Mouse (Mus musculus) gastrocnemius, postnatal 10 days (tissue): Measurements from ENCODE around the gene Pla2g2e. TPM values are rescaled to one million over a fixed set of nuclear protein-coding genes. Genes with fewer than 3 reads are reported as not detected.
"Not testable (repeated sequence)": the region's sequence is repeated elsewhere in the genome, so short reads cannot be mapped to it uniquely, and the experiment has no call there.

Experiments
- DNase-seq: peaks from one replicate; pipeline ENCODE4 v3.0.0; 2021; ENCODE audit warnings: mixed read lengths
- long read RNA-seq, 2 experiments: library from polyadenylated mRNA; stranded (forward); transcript quantifications; one replicate each; pipeline ENCODE4 v2.0.0; 2021
- total RNA-seq, 2 experiments: library from RNA; stranded (reverse); gene quantifications; 2 replicates each; pipeline ENCODE4 v1.2.3; 2021

Pla2g2e gene
- total RNA-seq, result not detected
- long read RNA-seq, experiment 1, result 0 reads
- long read RNA-seq, experiment 2, result 0 reads

GRCm38 (mm10) chr4:138877731-138878130 lies at the start of gene Pla2g2e:
Gene Pla2g2e, plus strand, starts transcription at chr4:138877942.
- no peak for DNase-seq

- no peak for DNase-seq
Observed at GRCm38 (mm10) chr4:138839806-138840205, 37.9 kb upstream of the Pla2g2e start.

- DNase-seq, result no peak
Observed at GRCm38 (mm10) chr4:138840726-138841125, 37.0 kb upstream of the Pla2g2e start.

GRCm38 (mm10) chr4:138841386-138841785 lies 36.4 kb upstream of the Pla2g2e start:
- DNase-seq, result no peak

GRCm38 (mm10) chr4:138851463-138851862 lies 26.3 kb upstream of the Pla2g2e start:
- DNase-seq, result peak; percentile 75

- DNase-seq, result no peak
Observed at GRCm38 (mm10) chr4:138852961-138853360, 24.8 kb upstream of the Pla2g2e start.

- no peak for DNase-seq
Observed at GRCm38 (mm10) chr4:138855092-138855632, 22.6 kb upstream of the Pla2g2e start.

GRCm38 (mm10) chr4:138856491-138856890 lies 21.3 kb upstream of the Pla2g2e start:
- peak; percentile 59 for DNase-seq

GRCm38 (mm10) chr4:138857576-138857975 lies 20.2 kb upstream of the Pla2g2e start:
- DNase-seq, result no peak

- DNase-seq, result no peak
Observed at GRCm38 (mm10) chr4:138858446-138858845, 19.3 kb upstream of the Pla2g2e start.

- no peak for DNase-seq
Observed at GRCm38 (mm10) chr4:138859245-138859644, 18.5 kb upstream of the Pla2g2e start.

GRCm38 (mm10) chr4:138859728-138860127 lies 18.0 kb upstream of the Pla2g2e start:
- DNase-seq, result peak; percentile 78

GRCm38 (mm10) chr4:138863344-138863998 lies 14.3 kb upstream of the Pla2g2e start, which contains the start of gene Pla2g5:
Gene Pla2g5, minus strand, starts transcription at chr4:138863482.
- DNase-seq, result no peak

- DNase-seq, result no peak
Observed at GRCm38 (mm10) chr4:138865092-138865491, 12.7 kb upstream of the Pla2g2e start.

GRCm38 (mm10) chr4:138865991-138866390 lies 11.8 kb upstream of the Pla2g2e start:
- no peak for DNase-seq

GRCm38 (mm10) chr4:138866413-138866812 lies 11.3 kb upstream of the Pla2g2e start:
- peak; percentile 73 for DNase-seq

- DNase-seq, result no peak
Observed at GRCm38 (mm10) chr4:138868666-138869065, 9.1 kb upstream of the Pla2g2e start.

- no peak for DNase-seq
Observed at GRCm38 (mm10) chr4:138873864-138874263, 3.9 kb upstream of the Pla2g2e start, which contains the start of gene Gm13030. Gene Gm13030, minus strand, starts transcription at chr4:138873964.

- DNase-seq, result not testable (repeated sequence)
Observed at GRCm38 (mm10) chr4:138875275-138875674, 2.5 kb upstream of the Pla2g2e start.

- no peak for DNase-seq
Observed at GRCm38 (mm10) chr4:138875986-138876385, 1.8 kb upstream of the Pla2g2e start.

GRCm38 (mm10) chr4:138878783-138879182 lies 1.0 kb downstream of the Pla2g2e start:
- DNase-seq, result no peak

GRCm38 (mm10) chr4:138879808-138880207 lies 2.1 kb downstream of the Pla2g2e start:
- no peak for DNase-seq

- DNase-seq, result no peak
Observed at GRCm38 (mm10) chr4:138880811-138881584, 3.3 kb downstream of the Pla2g2e start.
